Mouse (Mus musculus) heart, postnatal 10 days (tissue): Measurements from ENCODE around the gene Spag8. TPM values are rescaled to one million over a fixed set of nuclear protein-coding genes. Genes with fewer than 3 reads are reported as not detected.
A peak's percentile ranks its signal among the peaks of the same experiment; 100 is the strongest.

Experiments used
- DNase-seq, 2 experiments: peaks; one replicate each; pipeline ENCODE4 v3.0.0; 2021
- intact Hi-C: fragments of 180-260 bp; cut with DNase I; formaldehyde crosslinking; loops from one replicate; pipeline ENCODE4 v1.15.1; 2025
- total RNA-seq, 2 experiments: library from RNA; stranded (reverse); gene quantifications; 2 replicates each; pipeline ENCODE4 v1.2.3; 2021

Gene Spag8
- total RNA-seq, 2 experiments from 2014 or later = 0.19 to 0.52 TPM

- DNase-seq = peak in 1 of 2 experiments; percentile 20
- intact Hi-C loops = loop anchor here (2.0 kb wide), 2 partner anchors 25 to 67 kb away; partner anchors contain the start of gene Npr2
These were observed 2.4 kb upstream of the Spag8 start for GRCm38 (mm10) chr4:43655656-43656338.

GRCm38 (mm10) chr4:43652726-43653125 lies 668 bp downstream of the Spag8 start:
- intact Hi-C loops = no loop called here
- DNase-seq = no peak

- no peak for DNase-seq
- intact Hi-C loops = no loop called here
These were observed 3.6 kb downstream of the Spag8 start for GRCm38 (mm10) chr4:43649783-43650182.

GRCm38 (mm10) chr4:43640491-43640890 lies 12.9 kb downstream of the Spag8 start:
- DNase-seq = no peak
- intact Hi-C loops = no loop called here

- intact Hi-C loops = no loop called here
- no peak for DNase-seq
These were observed 13.3 kb downstream of the Spag8 start for GRCm38 (mm10) chr4:43640076-43640475.

- intact Hi-C loops = no loop called here
- no peak for DNase-seq
These were observed 16.6 kb downstream of the Spag8 start for GRCm38 (mm10) chr4:43636751-43637150.

- intact Hi-C loops = no loop called here
- DNase-seq = no peak
These were observed 18.6 kb downstream of the Spag8 start for GRCm38 (mm10) chr4:43634621-43635374.

GRCm38 (mm10) chr4:43633736-43634135 lies 19.7 kb downstream of the Spag8 start:
- intact Hi-C loops = no loop called here
- no peak for DNase-seq

GRCm38 (mm10) chr4:43633296-43633695 lies 20.1 kb downstream of the Spag8 start:
- no peak for DNase-seq
- intact Hi-C loops = no loop called here

GRCm38 (mm10) chr4:43631956-43632920 lies 21.2 kb downstream of the Spag8 start:
- intact Hi-C loops = loop anchor here (2.0 kb wide), 1 partner anchor 25 kb away; the partner anchor contains the start of gene Hint2
- DNase-seq = peak; percentile 40 to 53

- intact Hi-C loops = loop anchor here (2.0 kb wide), 1 partner anchor 26 kb away; the partner anchor contains the start of gene Hint2
- DNase-seq = peak; percentile 73 to 74
These were observed 22.1 kb downstream of the Spag8 start, which contains the start of gene Npr2 for GRCm38 (mm10) chr4:43631046-43631955. TSS of gene Npr2 (plus strand) at chr4:43631935.

GRCm38 (mm10) chr4:43630671-43631045 lies 22.7 kb downstream of the Spag8 start:
- intact Hi-C loops = loop anchor here (1.0 to 2.0 kb wide), 3 partner anchors 26 to 82 kb away; partner anchors contain the start of gene Hint2
- DNase-seq = peak in 1 of 2 experiments; percentile 45

- peak; percentile 91 to 92 for DNase-seq
- intact Hi-C loops = loop anchor here (1.0 to 2.0 kb wide), 3 partner anchors 27 to 82 kb away; partner anchors contain the start of gene Hint2
These were observed 23.3 kb downstream of the Spag8 start for GRCm38 (mm10) chr4:43630030-43630581.

- no peak for DNase-seq
- intact Hi-C loops = loop anchor here (10.0 kb wide), 1 partner anchor 236 kb away; no protein-coding TSS in a partner anchor
These were observed 24.1 kb downstream of the Spag8 start for GRCm38 (mm10) chr4:43629106-43629817.

GRCm38 (mm10) chr4:43620146-43620778 lies 33.1 kb downstream of the Spag8 start:
- DNase-seq = no peak
- intact Hi-C loops = loop anchor here (10.0 kb wide), 1 partner anchor 245 kb away; no protein-coding TSS in a partner anchor

- peak in 1 of 2 experiments; percentile 45 for DNase-seq
- intact Hi-C loops = no loop called here
These were observed 40.2 kb downstream of the Spag8 start for GRCm38 (mm10) chr4:43613060-43613730.

- DNase-seq = no peak
- intact Hi-C loops = no loop called here
These were observed 40.9 kb downstream of the Spag8 start for GRCm38 (mm10) chr4:43612534-43612933.
